Mouse (Mus musculus) embryo, embryonic 9.5 days (tissue): ENCODE data around the gene A930018P22Rik.
A peak's percentile ranks its signal among the peaks of the same experiment; 100 is the strongest.

Source experiments
- DNase-seq: peaks from one replicate; pipeline ENCODE4 v3.0.0-alpha.2; 2017; ENCODE audit errors: extremely low spot score

A930018P22Rik gene

GRCm38 (mm10) chr2:104119097-104119496 lies 3.5 kb upstream of the A930018P22Rik start:
- DNase-seq = no peak

- DNase-seq = no peak
Measured at GRCm38 (mm10) chr2:104120312-104120711, 2.3 kb upstream of the A930018P22Rik start.

- DNase-seq = no peak
Measured at GRCm38 (mm10) chr2:104121681-104122504, 676 bp upstream of the A930018P22Rik start.

GRCm38 (mm10) chr2:104123540-104123939 lies 971 bp downstream of the A930018P22Rik start:
- DNase-seq = peak; percentile 12

- no peak for DNase-seq
Measured at GRCm38 (mm10) chr2:104124071-104124470, 1.5 kb downstream of the A930018P22Rik start.

- DNase-seq = no peak
Measured at GRCm38 (mm10) chr2:104128803-104129531, 6.4 kb downstream of the A930018P22Rik start.

- no peak for DNase-seq
Measured at GRCm38 (mm10) chr2:104130165-104130564, 7.6 kb downstream of the A930018P22Rik start.

- peak; percentile 37 for DNase-seq
Measured at GRCm38 (mm10) chr2:104130969-104131368, 8.4 kb downstream of the A930018P22Rik start.

- DNase-seq = no peak
Measured at GRCm38 (mm10) chr2:104132266-104132859, 9.8 kb downstream of the A930018P22Rik start.

GRCm38 (mm10) chr2:104133042-104133810 lies 10.7 kb downstream of the A930018P22Rik start:
- no peak for DNase-seq

- peak; percentile 77 for DNase-seq
Measured at GRCm38 (mm10) chr2:104134150-104135056, 11.8 kb downstream of the A930018P22Rik start.

- DNase-seq = no peak
Measured at GRCm38 (mm10) chr2:104135920-104136319, 13.4 kb downstream of the A930018P22Rik start.

- DNase-seq = no peak
Measured at GRCm38 (mm10) chr2:104142140-104142539, 19.6 kb downstream of the A930018P22Rik start.

GRCm38 (mm10) chr2:104144004-104144403 lies 21.4 kb downstream of the A930018P22Rik start:
- no peak for DNase-seq

- no peak for DNase-seq
Measured at GRCm38 (mm10) chr2:104145983-104146382, 23.4 kb downstream of the A930018P22Rik start.

- DNase-seq = no peak
Measured at GRCm38 (mm10) chr2:104147910-104148561, 25.5 kb downstream of the A930018P22Rik start.

- DNase-seq = no peak
Measured at GRCm38 (mm10) chr2:104150608-104151397, 28.2 kb downstream of the A930018P22Rik start.

GRCm38 (mm10) chr2:104153345-104153744 lies 30.8 kb downstream of the A930018P22Rik start:
- DNase-seq = no peak

GRCm38 (mm10) chr2:104153876-104154275 lies 31.3 kb downstream of the A930018P22Rik start:
- no peak for DNase-seq
